Mouse (Mus musculus) thymus, adult 2 months (tissue): ENCODE results near the gene Daam1.

Experiments
- CTCF ChIP-seq: fragments of 200-500 bp; IDR thresholded peaks from 2 replicates; pipeline ENCODE4 v1.5.1; 2012; ENCODE audit warnings: mild to moderate bottlenecking, control low read depth, low read length, moderate library complexity, borderline replicate concordance; ENCODE audit not compliant: control insufficient read depth, poor library complexity, insufficient read depth; ENCODE audit errors: extremely low read depth
- POLR2A ChIP-seq: fragments of 200-500 bp; IDR thresholded peaks from 2 replicates; pipeline ENCODE4 v1.6.1; 2012; ENCODE audit warnings: mild to moderate bottlenecking, low read length, control low read depth, moderate library complexity; ENCODE audit not compliant: control insufficient read depth, poor library complexity, insufficient read depth; ENCODE audit errors: extremely low read depth

GRCm38 (mm10) chr12:71999671-72000070, 168.8 kb downstream of the Daam1 start:
- TF ChIP-seq POLR2A (no peak), CTCF (no peak)
